Mouse (Mus musculus): ENCODE measurements around the gene Ndufb5.

GRCm38 (mm10) chr3:32709388-32709787, 27.4 kb upstream of the Ndufb5 start:
- TF ChIP-seq CTCF (IDR thresholded peaks at IDR 0.05; ENCODE audit: low read depth) (no peak), EP300 (optimal IDR thresholded peaks at IDR 0.05) (no peak)

Data from stomach, postnatal 0 days (tissue).